ENCODE assay signal across 22 mouse cellular contexts in the genomic region with DNA sequence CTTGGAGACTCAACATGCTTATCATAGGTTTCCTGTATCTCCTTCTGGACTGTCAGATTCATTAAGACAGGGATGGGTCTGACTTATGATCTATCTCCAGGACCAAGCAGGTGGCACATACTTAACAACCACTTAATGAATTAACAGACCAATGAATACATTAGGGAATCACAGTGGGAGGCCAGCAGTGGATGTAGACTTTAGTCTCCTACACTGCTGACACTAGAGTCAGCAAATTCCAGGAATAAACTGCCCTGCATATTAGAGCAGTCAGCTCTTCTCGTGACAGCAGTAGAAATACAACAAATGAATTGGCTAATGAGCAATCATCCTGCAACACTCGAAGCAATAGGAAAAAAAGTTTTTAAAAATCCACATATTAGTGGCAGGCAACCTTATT. TPM values are rescaled to one million over a fixed set of nuclear protein-coding genes. Genes with fewer than 3 reads are reported as not detected.
A peak's percentile ranks its signal among the peaks of the same experiment; 100 is the strongest.
DNase-seq lines count a peak whose midpoint lies in the region; ATAC-seq and TF ChIP-seq lines count a peak whose summit lies in the region.
"Had no signal": no experiment of that assay in that cellular context is flagged by ENCODE, and none has a peak within 500 bp of the region (broad histone marks: within the 10 kb centered on the region; RNA-seq: fewer than 3 reads in every experiment).

No protein-coding gene starts in this region.

- no peaks in the 10 kb centered on the region for H3K36me3 ChIP-seq in kidney, embryonic 14.5 days (ENCODE audit: control insufficient read depth, insufficient read depth, low read length)
- no peaks in the 10 kb centered on the region for H3K36me3 ChIP-seq in kidney, postnatal 0 days (ENCODE audit: insufficient read depth, low read length)
- H3K36me3 ChIP-seq in forebrain, embryonic 13.5 days (ENCODE audit: poor library complexity, severe bottlenecking), result no peaks in the 10 kb centered on the region
- H3K36me3 ChIP-seq: embryonic facial prominence, embryonic 10.5 days; heart, embryonic 15.5 days; hindbrain, embryonic 13.5 days had no signal

- H3K27me3 ChIP-seq in kidney, embryonic 14.5 days (ENCODE audit: control insufficient read depth, insufficient read depth, low read length), result no peaks in the 10 kb centered on the region
- no peaks in the 10 kb centered on the region for H3K27me3 ChIP-seq in kidney, postnatal 0 days (ENCODE audit: insufficient read depth, low read length)
- no peaks in the 10 kb centered on the region for H3K27me3 ChIP-seq in forebrain, embryonic 13.5 days
- H3K27me3 ChIP-seq: heart, embryonic 15.5 days; hindbrain, embryonic 13.5 days; Patski had no signal

- no peak for TF ChIP-seq CTCF in kidney, postnatal 0 days (IDR thresholded peaks at IDR 0.05; ENCODE audit: low read depth)

- H3K27ac ChIP-seq in kidney, embryonic 14.5 days (ENCODE audit: low read depth, low read length), result no peak overlapping the region
- no peak overlapping the region for H3K27ac ChIP-seq in kidney, postnatal 0 days
- H3K27ac ChIP-seq in forebrain, embryonic 13.5 days, result no peak overlapping the region
- H3K27ac ChIP-seq: embryonic facial prominence, embryonic 10.5 days; heart, adult 2 months; heart, embryonic 15.5 days; hindbrain, embryonic 13.5 days had no signal

- H3K4me1 ChIP-seq in kidney, embryonic 14.5 days (ENCODE audit: control insufficient read depth, insufficient read depth, low read length), result no peaks in the 10 kb centered on the region
- no peaks in the 10 kb centered on the region for H3K4me1 ChIP-seq in kidney, postnatal 0 days (replicated peaks; ENCODE audit: insufficient read depth, low read length)
- 0 out of 2 replicates have a peak, but pooled peaks cover 4% of the 10 kb centered on the region for H3K4me1 ChIP-seq in forebrain, embryonic 13.5 days

- no peak overlapping the region for H3K4me2 ChIP-seq in kidney, embryonic 14.5 days (replicated peaks; ENCODE audit: low read depth, low read length)
- H3K4me2 ChIP-seq in kidney, postnatal 0 days (ENCODE audit: low read length), result no peak overlapping the region
- H3K4me2 ChIP-seq in forebrain, embryonic 13.5 days, result no peak overlapping the region
- H3K4me2 ChIP-seq: heart, embryonic 11.5 days; heart, embryonic 15.5 days; hindbrain, embryonic 13.5 days had no signal

- ATAC-seq in kidney, embryonic 14.5 days (ENCODE audit: low FRiP score, low TSS enrichment), result no peak
- peak; percentile 94 for ATAC-seq in kidney, postnatal 0 days (replicated peaks; ENCODE audit: low FRiP score, low read depth)
- no peak for ATAC-seq in forebrain, embryonic 13.5 days
- ATAC-seq: forebrain, embryonic 14.5 days; Patski had no signal

- DNase-seq in kidney, adult 11 months, result peak; percentile 67
- peak; percentile 59 to 82 for DNase-seq in kidney, adult 8-10 months
- peak; percentile 21 for DNase-seq in kidney, postnatal 0 days (ENCODE audit: low spot score)
- peak; percentile 34 to 76 for DNase-seq in kidney, postnatal 36 days
- DNase-seq in frontal cortex, postnatal 10 days (ENCODE audit: low spot score in 2 of 2), result no peak
- DNase-seq in liver, result no peak
- DNase-seq: adrenal gland, adult 2 months; adrenal gland, postnatal 25 days; cerebellum, adult 18-20 months; cerebellum, adult 9-11 months; gastrocnemius, postnatal 10 days; heart, adult 2 months; heart, postnatal 14 days had no signal

- no peak overlapping the region for H3K4me3 ChIP-seq in kidney, embryonic 14.5 days (ENCODE audit: low read length)
- H3K4me3 ChIP-seq in kidney, postnatal 0 days (replicated peaks; ENCODE audit: low read depth, low read length), result no peak overlapping the region
- H3K4me3 ChIP-seq in forebrain, embryonic 13.5 days, result no peak overlapping the region
- H3K4me3 ChIP-seq: embryonic facial prominence, embryonic 10.5 days; heart, adult 2 months; heart, embryonic 15.5 days; hindbrain, embryonic 13.5 days had no signal

- WGBS in kidney, embryonic 14.5 days, result 74% methylated on average over 2 of the region's 2 CpGs
- WGBS in kidney, postnatal 0 days, result 59% methylated on average over 2 of the region's 2 CpGs
- 67% methylated on average over 2 of the region's 2 CpGs for WGBS in forebrain, embryonic 13.5 days

- no peaks in the 10 kb centered on the region for H3K9me3 ChIP-seq in kidney, embryonic 14.5 days (ENCODE audit: control insufficient read depth, low read length)
- no peaks in the 10 kb centered on the region for H3K9me3 ChIP-seq in kidney, postnatal 0 days (replicated peaks; ENCODE audit: low read length)
- no peaks in the 10 kb centered on the region for H3K9me3 ChIP-seq in forebrain, embryonic 13.5 days (replicated peaks)
- H3K9me3 ChIP-seq: embryonic facial prominence, embryonic 10.5 days; heart, embryonic 15.5 days; hindbrain, embryonic 13.5 days had no signal

- no peak overlapping the region for H3K9ac ChIP-seq in kidney, embryonic 14.5 days (ENCODE audit: low read depth, low read length)
- no peak overlapping the region for H3K9ac ChIP-seq in kidney, postnatal 0 days (ENCODE audit: low read depth, low read length)
- no peak overlapping the region for H3K9ac ChIP-seq in forebrain, embryonic 13.5 days
- H3K9ac ChIP-seq: heart, embryonic 15.5 days; hindbrain, embryonic 13.5 days had no signal

RNA-seq across cellular contexts. Expression of a gene that starts 29.2 kb away (rescaled TPM):
- polyA plus RNA-seq in kidney, embryonic 14.5 days (2014; fragmentation: Nextera tagmentation; extraction: Ambion mirVana), result 13.5 and 25.9 TPM in 2 replicates
- 14.3 and 16.1 TPM in 2 replicates for polyA plus RNA-seq in kidney, postnatal 0 days (2015; fragmentation: Nextera tagmentation; extraction: Ambion mirVana)
- 50.4 and 59.1 TPM in 2 replicates for polyA plus RNA-seq in forebrain, embryonic 13.5 days (2015; fragmentation: Nextera tagmentation; extraction: Ambion mirVana)
- polyA plus RNA-seq: C2C12 had no signal

Comparison
In these comparisons a context has a peak if more than half of its experiments do, and no peak if none do; other contexts are left out.
1. DNase-seq: peak in kidney, adult 11 months (single experiment), kidney, adult 8-10 months (2 of 2), kidney, postnatal 0 days (single experiment) and kidney, postnatal 36 days (2 of 2); none in frontal cortex, postnatal 10 days (0 of 2) and liver (single experiment).